In the genomic region with DNA sequence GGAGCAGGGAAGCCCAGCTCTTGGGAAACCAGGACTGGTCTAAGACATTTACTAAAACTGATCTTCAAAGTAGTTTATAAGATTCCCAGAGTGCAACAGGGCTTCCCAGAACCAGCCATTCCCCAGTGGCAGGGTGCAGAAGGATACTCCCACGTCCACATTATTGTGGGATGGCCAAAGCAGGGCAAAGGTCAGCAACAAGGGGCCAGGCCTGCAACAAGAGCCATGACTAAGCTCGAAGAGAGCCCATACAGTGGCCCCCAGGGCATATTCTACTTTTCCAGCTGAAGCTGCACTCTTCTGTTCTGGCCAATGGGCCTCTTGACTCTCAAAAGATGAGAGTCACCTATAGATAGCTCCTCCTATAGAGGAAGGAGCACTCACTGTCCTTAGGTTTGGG, we compare ENCODE assay signal across 14 mouse cellular contexts.
"Had no signal": no experiment of that assay in that cellular context is flagged by ENCODE, and none has a peak within 500 bp of the region (broad histone marks: within the 10 kb centered on the region; RNA-seq: fewer than 3 reads in every experiment).

No protein-coding gene starts in this region.

- H3K4me3 ChIP-seq: layer of hippocampus, adult 2 months; limb, embryonic 12.5 days; lung, embryonic 15.5 days; neural tube, embryonic 12.5 days; stomach, embryonic 15.5 days had no signal

- H3K9me3 ChIP-seq: limb, embryonic 12.5 days; lung, embryonic 15.5 days; neural tube, embryonic 12.5 days; stomach, embryonic 15.5 days had no signal

- H3K27ac ChIP-seq: kidney, postnatal 0 days; layer of hippocampus, adult 2 months; limb, embryonic 12.5 days; lung, embryonic 15.5 days; macrophage; neural tube, embryonic 12.5 days; stomach, embryonic 15.5 days had no signal

- H3K27me3 ChIP-seq: limb, embryonic 12.5 days; lung, embryonic 15.5 days; neural tube, embryonic 12.5 days; stomach, embryonic 15.5 days had no signal

- H3K9ac ChIP-seq: limb, embryonic 12.5 days; lung, embryonic 15.5 days; neural tube, embryonic 12.5 days; stomach, embryonic 15.5 days had no signal

- ATAC-seq: inflammation-experienced regulatory T-cells, adult 6 months had no signal

- H3K4me2 ChIP-seq: limb, embryonic 12.5 days; lung, embryonic 15.5 days; neural tube, embryonic 12.5 days; stomach, embryonic 15.5 days had no signal

- H3K36me3 ChIP-seq: lung, embryonic 15.5 days; stomach, embryonic 15.5 days had no signal

- H3K4me1 ChIP-seq: limb, embryonic 12.5 days; stomach, embryonic 15.5 days had no signal

- DNase-seq: lung, postnatal 14 days; midbrain, embryonic 14.5 days; right cerebral cortex, postnatal 4 days; spleen, adult 18-20 months; thymus, adult 2 months; thymus, postnatal 25 days had no signal
